In the genomic region with DNA sequence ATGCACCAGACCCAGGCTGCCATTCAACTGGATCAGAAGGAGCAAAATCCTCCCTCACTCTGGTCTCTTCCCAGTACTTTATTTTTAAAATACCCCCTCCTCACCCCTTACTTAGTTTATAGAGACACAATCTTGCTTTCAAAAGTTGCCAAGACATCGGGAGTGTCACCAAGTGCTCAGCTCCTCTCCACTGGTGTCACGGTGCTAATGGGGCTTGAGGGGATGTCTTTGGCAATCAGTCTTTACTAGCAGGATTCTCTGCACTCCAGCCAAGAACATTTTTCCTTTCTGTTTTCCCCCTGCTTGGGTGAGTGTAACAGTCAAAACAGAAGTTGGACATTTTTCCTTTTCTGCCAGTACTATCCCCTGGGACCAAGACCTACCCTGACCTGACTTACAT, we compare ENCODE assay signal across 15 mouse cellular contexts. TPM values are rescaled to one million over a fixed set of nuclear protein-coding genes. Genes with fewer than 3 reads are reported as not detected.
"Had no signal": no experiment of that assay in that cellular context is flagged by ENCODE, and none has a peak within 500 bp of the region (broad histone marks: within the 10 kb centered on the region; RNA-seq: fewer than 3 reads in every experiment).

No protein-coding gene starts in this region.

- ATAC-seq: intestine, embryonic 15.5 days; liver, postnatal 0 days had no signal

- H3K4me1 ChIP-seq: intestine, embryonic 15.5 days; limb, embryonic 10.5 days; liver, embryonic 13.5 days; neural tube, embryonic 12.5 days; stomach, embryonic 15.5 days had no signal

- H3K4me2 ChIP-seq: intestine, embryonic 15.5 days; liver, embryonic 13.5 days; neural tube, embryonic 12.5 days; stomach, embryonic 15.5 days had no signal

- H3K27ac ChIP-seq: intestine, embryonic 15.5 days; left cerebral cortex, adult 2 months; limb, embryonic 10.5 days; liver, embryonic 13.5 days; neural tube, embryonic 12.5 days; stomach, embryonic 15.5 days had no signal

- H3K27me3 ChIP-seq: intestine, embryonic 15.5 days; liver, embryonic 13.5 days; neural tube, embryonic 12.5 days; stomach, embryonic 15.5 days had no signal

- H3K36me3 ChIP-seq: intestine, embryonic 15.5 days; limb, embryonic 10.5 days; liver, embryonic 13.5 days; neural tube, embryonic 12.5 days; stomach, embryonic 15.5 days had no signal

- H3K9ac ChIP-seq: intestine, embryonic 15.5 days; liver, embryonic 13.5 days; liver, postnatal 0 days; neural tube, embryonic 12.5 days; stomach, embryonic 15.5 days had no signal

- DNase-seq: kidney, adult 8-10 months; kidney, postnatal 36 days; liver, embryonic 13.5 days; liver, postnatal 0 days; midbrain, embryonic 14.5 days; spleen, adult 18-20 months; thymus, postnatal 4 days had no signal

- H3K4me3 ChIP-seq: intestine, embryonic 15.5 days; left cerebral cortex, adult 2 months; limb, embryonic 10.5 days; liver, embryonic 13.5 days; neural tube, embryonic 12.5 days; stomach, embryonic 15.5 days had no signal

- H3K9me3 ChIP-seq: intestine, embryonic 15.5 days; limb, embryonic 10.5 days; liver, embryonic 13.5 days; neural tube, embryonic 12.5 days; stomach, embryonic 15.5 days had no signal

RNA-seq across cellular contexts. Expression of gene Ccdc3, which starts 10.3 kb away (rescaled TPM):
- total RNA-seq: megakaryocyte progenitor cell, adult 5-6 weeks; monocyte, adult 5-6 weeks; neutrophil, adult 5-6 weeks had no signal
